Mouse (Mus musculus): ENCODE data around the gene Gfi1b. TPM values are rescaled to one million over a fixed set of nuclear protein-coding genes. Genes with fewer than 3 reads are reported as not detected.

Gene Gfi1b
- polyA plus RNA-seq, 1 experiment from 2014 or later: 52.2 TPM

DNA sequence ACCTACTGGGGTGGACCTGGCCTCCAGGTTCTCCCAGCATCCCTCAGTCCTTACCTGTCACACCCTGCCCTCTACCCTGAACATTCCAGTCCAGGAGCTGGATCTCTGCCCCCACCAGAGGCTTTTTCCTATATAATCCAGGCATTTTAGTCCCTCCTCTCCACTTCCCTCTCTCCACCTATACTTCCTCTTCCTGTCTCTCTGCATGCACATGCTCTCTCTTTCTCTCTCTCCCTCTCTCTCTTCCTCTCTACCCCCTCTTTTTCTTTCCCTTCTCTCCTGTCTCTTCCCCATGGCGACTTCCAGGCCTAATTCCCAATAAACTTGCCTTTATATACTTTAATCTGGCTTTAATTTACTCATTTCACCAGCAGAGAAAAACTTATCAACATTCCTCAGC, 33.2 kb downstream of the Gfi1b start:
- no peaks in the 10 kb centered on the region for H3K27me3 ChIP-seq (ENCODE audit: insufficient read depth, low read length)
- WGBS (ENCODE audit: insufficient replicate concordance): 46% methylated on average over 1 of the region's 1 CpGs

DNA sequence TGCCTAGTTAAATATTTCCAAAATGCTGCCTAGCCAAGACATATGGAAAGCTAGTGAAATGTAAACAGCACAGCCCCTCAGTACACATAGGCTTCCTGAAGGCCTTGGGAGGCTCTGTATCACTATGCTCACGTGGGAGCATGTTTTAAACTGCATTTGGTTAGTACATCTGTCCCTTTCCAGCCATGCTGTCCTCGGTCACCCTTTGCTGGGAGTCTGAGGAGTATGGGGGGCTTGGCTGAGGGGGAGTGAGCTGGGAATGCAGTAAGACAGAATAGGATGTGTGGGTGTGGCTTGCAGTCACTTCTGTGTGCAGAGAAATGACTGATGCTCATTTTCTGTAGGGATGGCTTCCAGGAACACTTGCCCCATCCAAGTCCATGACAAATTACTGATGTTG, 36.1 kb downstream of the Gfi1b start:
- H3K9ac ChIP-seq (replicated peaks): no peak overlapping the region
- no peak for TF ChIP-seq CTCF (IDR thresholded peaks at IDR 0.05; ENCODE audit: low read depth)
- no peak for TF ChIP-seq EP300 (IDR thresholded peaks at IDR 0.05; ENCODE audit: low read depth)
- H3K36me3 ChIP-seq (replicated peaks; ENCODE audit: insufficient read depth, low read length): no peaks in the 10 kb centered on the region
- no peak overlapping the region for H3K4me3 ChIP-seq (ENCODE audit: low read depth, low read length)
- no peak overlapping the region for H3K4me2 ChIP-seq (ENCODE audit: low read depth, low read length)
- ATAC-seq (no peak), DNase-seq (no peak)
- WGBS (ENCODE audit: insufficient replicate concordance): 37% methylated on average over 2 of the region's 2 CpGs
- H3K4me1 ChIP-seq (ENCODE audit: insufficient read depth): peaks cover 11% of the 10 kb centered on the region; the same call in 1 of the 2 replicates
- H3K9me3 ChIP-seq (ENCODE audit: low read length): no peaks in the 10 kb centered on the region
- H3K27me3 ChIP-seq (ENCODE audit: insufficient read depth, low read length): no peaks in the 10 kb centered on the region
- no peak overlapping the region for H3K27ac ChIP-seq (ENCODE audit: low read depth)

More for the DNA sequence above, 33.2 kb downstream of the Gfi1b start:
- no peak overlapping the region for H3K4me2 ChIP-seq (ENCODE audit: low read depth, low read length)
- H3K4me1 ChIP-seq (ENCODE audit: insufficient read depth): peaks cover 5% of the 10 kb centered on the region
- H3K4me3 ChIP-seq (ENCODE audit: low read depth, low read length): no peak overlapping the region
- H3K27ac ChIP-seq (ENCODE audit: low read depth): no peak overlapping the region
- ATAC-seq (no peak), DNase-seq (no peak)
- H3K9me3 ChIP-seq (ENCODE audit: low read length): no peaks in the 10 kb centered on the region
- TF ChIP-seq EP300 (IDR thresholded peaks at IDR 0.05; ENCODE audit: low read depth) (no peak), CTCF (IDR thresholded peaks at IDR 0.05; ENCODE audit: low read depth) (no peak)
- no peak overlapping the region for H3K9ac ChIP-seq (replicated peaks)
- H3K36me3 ChIP-seq (replicated peaks; ENCODE audit: insufficient read depth, low read length): no peaks in the 10 kb centered on the region

DNA sequence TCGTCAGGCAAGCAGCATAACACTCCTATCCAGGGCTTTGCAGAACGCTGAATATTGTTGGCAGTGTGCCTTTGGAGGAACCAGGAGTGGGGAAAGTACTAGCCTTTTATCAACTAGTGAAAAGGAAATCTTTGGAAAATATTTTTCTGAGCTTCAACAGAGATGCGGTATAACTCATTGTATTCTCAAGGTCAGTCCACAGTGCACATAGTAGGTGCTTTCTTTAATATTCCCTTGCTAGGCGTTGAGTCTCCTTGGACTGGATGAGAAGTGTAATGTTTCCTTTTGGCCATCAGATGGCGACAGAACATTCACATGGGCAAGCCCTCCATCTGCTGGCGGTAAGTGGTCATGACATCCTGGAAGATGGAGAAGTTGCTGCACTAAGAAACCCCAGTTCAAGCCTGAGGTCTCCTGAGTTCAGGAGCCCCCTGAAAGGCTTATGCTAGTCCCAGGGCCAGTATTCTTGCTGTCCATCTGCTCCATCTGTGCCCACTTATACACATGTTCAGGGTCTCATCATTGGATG, 36.7 kb downstream of the Gfi1b start:
- DNase-seq: peak; percentile 82
- H3K4me1 ChIP-seq (ENCODE audit: insufficient read depth): peaks cover 11% of the 10 kb centered on the region; the same call in 1 of the 2 replicates
- ATAC-seq: no peak
- no peak for TF ChIP-seq EP300 (IDR thresholded peaks at IDR 0.05; ENCODE audit: low read depth)
- peak; percentile 100 for TF ChIP-seq CTCF (IDR thresholded peaks at IDR 0.05; ENCODE audit: low read depth)
- H3K9me3 ChIP-seq (ENCODE audit: low read length): no peaks in the 10 kb centered on the region
- no peak overlapping the region for H3K4me3 ChIP-seq (ENCODE audit: low read depth, low read length)
- H3K27ac ChIP-seq (ENCODE audit: low read depth): no peak overlapping the region
- no peaks in the 10 kb centered on the region for H3K36me3 ChIP-seq (replicated peaks; ENCODE audit: insufficient read depth, low read length)
- no peak overlapping the region for H3K4me2 ChIP-seq (ENCODE audit: low read depth, low read length)
- H3K9ac ChIP-seq (replicated peaks): no peak overlapping the region
- WGBS (ENCODE audit: insufficient replicate concordance): 17% methylated on average over 6 of the region's 6 CpGs
- no peaks in the 10 kb centered on the region for H3K27me3 ChIP-seq (ENCODE audit: insufficient read depth, low read length)

DNA sequence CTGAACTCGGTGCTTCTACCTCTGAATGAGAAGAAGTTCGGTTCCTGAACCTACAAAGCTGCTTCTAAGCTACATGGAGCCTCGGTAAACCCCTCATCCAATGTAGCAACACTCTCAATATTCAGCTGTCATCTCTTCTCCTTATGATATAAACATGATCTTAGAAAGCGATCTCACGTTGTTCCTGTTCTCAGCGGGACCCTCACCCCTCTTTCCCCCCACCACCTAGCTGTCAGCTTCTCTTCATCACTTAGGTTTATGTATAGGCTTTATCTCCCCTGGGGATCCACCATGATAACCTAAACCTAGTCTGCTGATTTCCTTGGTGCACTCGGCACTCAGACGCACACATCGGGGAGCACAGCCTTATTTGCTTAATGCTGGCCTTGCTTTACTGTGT, 38.1 kb downstream of the Gfi1b start, which contains the start of gene Gtf3c5:
Gene Gtf3c5 (minus strand): TSS at position 101 of the 400 bp plus-strand sequence.
- no peak for DNase-seq
- peak within 1 kb of the TSS; percentile 85 for H3K27ac ChIP-seq (ENCODE audit: low read depth)
- H3K27me3 ChIP-seq (ENCODE audit: insufficient read depth, low read length): no peaks in the 10 kb centered on the region
- H3K4me2 ChIP-seq (ENCODE audit: low read depth, low read length): peak within 1 kb of the TSS; percentile 67
- ATAC-seq: no peak
- no peak for TF ChIP-seq EP300 (IDR thresholded peaks at IDR 0.05; ENCODE audit: low read depth)
- H3K4me1 ChIP-seq (ENCODE audit: insufficient read depth): peaks cover 11% of the 10 kb centered on the region; the same call in 1 of the 2 replicates
- 0 out of 2 replicates have a peak, but pooled peaks cover 3% of the 10 kb centered on the region for H3K36me3 ChIP-seq (replicated peaks; ENCODE audit: insufficient read depth, low read length)
- WGBS (ENCODE audit: insufficient replicate concordance): 77% methylated on average over 9 of the region's 9 CpGs
- H3K9me3 ChIP-seq (ENCODE audit: low read length): no peaks in the 10 kb centered on the region
- peak within 1 kb of the TSS; percentile 70 for H3K9ac ChIP-seq (replicated peaks)
- peak within 1 kb of the TSS; percentile 75 for H3K4me3 ChIP-seq (ENCODE audit: low read depth, low read length)

DNA sequence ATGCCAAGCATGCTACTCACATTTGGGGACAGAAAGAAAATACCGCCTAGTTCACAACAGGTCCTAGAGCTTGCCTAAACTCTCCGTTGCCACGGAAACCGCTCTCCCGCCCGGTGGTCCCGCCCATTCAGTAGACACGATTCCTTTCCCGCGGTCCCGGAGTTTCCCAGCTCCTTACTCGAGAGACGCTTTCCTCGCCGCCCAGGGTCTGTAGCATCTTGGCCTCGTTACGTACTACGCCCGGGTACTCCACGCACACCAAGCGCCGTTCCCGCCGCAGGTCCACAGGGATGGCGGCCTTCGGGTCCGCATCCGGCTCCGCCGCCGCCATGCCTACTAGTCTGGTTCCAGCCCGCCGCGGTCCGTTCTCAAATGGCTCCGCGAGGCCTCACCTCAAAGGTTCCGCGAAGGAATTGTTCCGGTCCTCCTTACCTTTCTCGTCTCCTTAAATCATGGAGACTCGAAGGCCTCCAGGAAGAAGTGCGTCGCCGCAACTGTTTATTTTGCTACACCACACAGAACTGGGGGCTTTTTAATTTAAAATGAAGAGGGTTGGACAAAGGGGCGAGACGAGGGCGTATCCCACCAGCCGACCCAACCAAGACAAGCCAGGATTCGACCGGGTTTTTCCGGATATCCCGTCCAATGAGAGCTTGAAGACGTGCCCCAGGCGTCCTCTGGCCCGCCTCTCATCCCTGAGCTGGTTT, 39.0 kb downstream of the Gfi1b start:
- DNase-seq (peak; percentile 91), ATAC-seq (peak; percentile 93)
- Histone ChIP-seq H3K4me1 (ENCODE audit: insufficient read depth) (peaks cover 11% of the 10 kb centered on the region; the same call in 1 of the 2 replicates), H3K27ac (ENCODE audit: low read depth) (peak overlapping the region; percentile 85), H3K27me3 (ENCODE audit: insufficient read depth, low read length) (no peaks in the 10 kb centered on the region), H3K4me2 (ENCODE audit: low read depth, low read length) (peak overlapping the region; percentile 67), H3K36me3 (replicated peaks; ENCODE audit: insufficient read depth, low read length) (peaks cover 7% of the 10 kb centered on the region), H3K4me3 (ENCODE audit: low read depth, low read length) (peak overlapping the region; percentile 75), H3K9me3 (ENCODE audit: low read length) (no peaks in the 10 kb centered on the region), H3K9ac (replicated peaks) (peak overlapping the region; percentile 70)
- under 1% methylated on average over 56 of the region's 56 CpGs for WGBS (ENCODE audit: insufficient replicate concordance)
- peak; percentile 58 for TF ChIP-seq EP300 (IDR thresholded peaks at IDR 0.05; ENCODE audit: low read depth)
- peak; percentile 7; the same call in 1 of the 2 replicates for TF ChIP-seq CTCF (IDR thresholded peaks at IDR 0.05; ENCODE audit: low read depth)

DNA sequence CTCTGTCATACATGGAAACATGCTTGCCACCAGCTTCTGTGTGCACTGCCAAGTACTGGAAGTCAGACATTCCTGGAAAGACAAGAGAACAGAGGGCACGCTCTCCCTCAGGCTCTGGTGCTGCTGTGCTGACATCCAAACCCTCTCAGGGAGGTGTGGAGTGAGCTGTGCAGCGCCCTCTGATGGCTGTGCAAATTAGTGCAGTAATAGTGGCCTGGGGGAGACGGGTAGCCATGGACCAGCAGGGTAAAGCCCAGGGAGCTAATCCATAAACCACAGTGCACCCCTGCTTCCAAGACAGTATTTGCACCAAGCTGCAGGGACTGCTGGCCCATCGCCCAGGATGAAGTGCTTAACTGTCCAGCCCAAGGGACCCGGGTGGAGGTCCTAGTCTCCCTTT, 43.8 kb downstream of the Gfi1b start:
- 86% methylated on average over 5 of the region's 5 CpGs for WGBS (ENCODE audit: insufficient replicate concordance)
- Histone ChIP-seq H3K9ac (replicated peaks) (no peak overlapping the region), H3K4me1 (ENCODE audit: insufficient read depth) (peaks cover 4% of the 10 kb centered on the region; the same call in 1 of the 2 replicates), H3K4me3 (ENCODE audit: low read depth, low read length) (no peak overlapping the region), H3K27ac (ENCODE audit: low read depth) (no peak overlapping the region), H3K4me2 (ENCODE audit: low read depth, low read length) (no peak overlapping the region), H3K27me3 (ENCODE audit: insufficient read depth, low read length) (no peaks in the 10 kb centered on the region), H3K36me3 (replicated peaks; ENCODE audit: insufficient read depth, low read length) (peaks cover 39% of the 10 kb centered on the region), H3K9me3 (ENCODE audit: low read length) (no peaks in the 10 kb centered on the region)
- peak; percentile 62 for TF ChIP-seq CTCF (IDR thresholded peaks at IDR 0.05; ENCODE audit: low read depth)
- no peak for TF ChIP-seq EP300 (IDR thresholded peaks at IDR 0.05; ENCODE audit: low read depth)
- DNase-seq (no peak), ATAC-seq (no peak)
